ENCODE assay signal across 14 mouse cellular contexts in genomic region chr14:79724002-79724681, GRCm38 (mm10). TPM values are rescaled to one million over a fixed set of nuclear protein-coding genes. Genes with fewer than 3 reads are reported as not detected.
A peak's percentile ranks its signal among the peaks of the same experiment; 100 is the strongest.
DNase-seq lines count a peak whose midpoint lies in the region; ATAC-seq and TF ChIP-seq lines count a peak whose summit lies in the region.
"Had no signal": no experiment of that assay in that cellular context is flagged by ENCODE, and none has a peak within 500 bp of the region (broad histone marks: within the 10 kb centered on the region; RNA-seq: fewer than 3 reads in every experiment).

No protein-coding gene starts in this region.

- H3K9me3 ChIP-seq in forebrain, embryonic 15.5 days = no peaks in the 10 kb centered on the region
- no peaks in the 10 kb centered on the region for H3K9me3 ChIP-seq in neural tube, embryonic 14.5 days (ENCODE audit: control insufficient read depth, low read length)
- no peaks in the 10 kb centered on the region for H3K9me3 ChIP-seq in stomach, postnatal 0 days (ENCODE audit: control insufficient read depth, low read length)
- H3K9me3 ChIP-seq: liver, embryonic 12.5 days; stomach, embryonic 15.5 days had no signal

- TF ChIP-seq CTCF in stomach, postnatal 0 days (IDR thresholded peaks at IDR 0.05; ENCODE audit: low read depth) = no peak

- no peaks in the 10 kb centered on the region for H3K27me3 ChIP-seq in forebrain, embryonic 15.5 days
- no peaks in the 10 kb centered on the region for H3K27me3 ChIP-seq in neural tube, embryonic 14.5 days (ENCODE audit: control insufficient read depth, insufficient read depth, low read length)
- no peaks in the 10 kb centered on the region for H3K27me3 ChIP-seq in stomach, postnatal 0 days (ENCODE audit: control insufficient read depth, insufficient read depth, low read length)
- H3K27me3 ChIP-seq: liver, embryonic 12.5 days; stomach, embryonic 15.5 days had no signal

- H3K4me2 ChIP-seq in forebrain, embryonic 15.5 days (replicated peaks) = peak overlapping the region; percentile 27; the same call in 1 of the 2 replicates
- no peak overlapping the region for H3K4me2 ChIP-seq in neural tube, embryonic 14.5 days (ENCODE audit: low read depth, low read length)
- H3K4me2 ChIP-seq in stomach, postnatal 0 days (replicated peaks; ENCODE audit: low read depth) = no peak overlapping the region
- H3K4me2 ChIP-seq: liver, embryonic 12.5 days; stomach, embryonic 15.5 days had no signal

- ATAC-seq in forebrain, embryonic 15.5 days (replicated peaks) = peak; percentile 92
- ATAC-seq in neural tube, embryonic 14.5 days (ENCODE audit: low read depth) = peak; percentile 85
- no peak for ATAC-seq in stomach, postnatal 0 days (ENCODE audit: low FRiP score, low TSS enrichment)
- ATAC-seq: liver, embryonic 12.5 days had no signal

- no peak for TF ChIP-seq EP300 in stomach, postnatal 0 days (optimal IDR thresholded peaks at IDR 0.05)

- DNase-seq in layer of hippocampus, adult 11-12 months (ENCODE audit: low spot score) = peak; percentile 61
- DNase-seq in layer of hippocampus, postnatal 25 days (ENCODE audit: extremely low spot score in 1 of 2, low spot score in 1 of 2) = no peak
- peak; percentile 81 for DNase-seq in layer of hippocampus, adult 9-11 months
- DNase-seq in kidney, postnatal 4 days = no peak
- no peak for DNase-seq in stomach, postnatal 0 days (ENCODE audit: low spot score)
- DNase-seq in urinary bladder, adult 18-20 months (ENCODE audit: low spot score in 2 of 2) = no peak
- DNase-seq: heart, postnatal 14 days had no signal

- no peak overlapping the region for H3K4me3 ChIP-seq in forebrain, embryonic 15.5 days
- H3K4me3 ChIP-seq in neural tube, embryonic 14.5 days (ENCODE audit: low read depth, low read length) = no peak overlapping the region
- no peak overlapping the region for H3K4me3 ChIP-seq in stomach, postnatal 0 days (ENCODE audit: low read depth, low read length)
- H3K4me3 ChIP-seq: liver, embryonic 12.5 days; stomach, embryonic 15.5 days had no signal

- 35% methylated on average over 18 of the region's 18 CpGs for WGBS in forebrain, embryonic 15.5 days
- 52% methylated on average over 18 of the region's 18 CpGs for WGBS in neural tube, embryonic 14.5 days
- WGBS in stomach, postnatal 0 days = 79% methylated on average over 18 of the region's 18 CpGs

- no peaks in the 10 kb centered on the region for H3K36me3 ChIP-seq in forebrain, embryonic 15.5 days
- H3K36me3 ChIP-seq in neural tube, embryonic 14.5 days (ENCODE audit: control insufficient read depth, insufficient read depth, low read length) = no peaks in the 10 kb centered on the region
- H3K36me3 ChIP-seq in stomach, postnatal 0 days (ENCODE audit: control insufficient read depth, insufficient read depth, low read length) = no peaks in the 10 kb centered on the region
- H3K36me3 ChIP-seq: liver, embryonic 12.5 days; stomach, embryonic 15.5 days had no signal

- peaks cover 37% of the 10 kb centered on the region for H3K4me1 ChIP-seq in forebrain, embryonic 15.5 days
- peaks cover 7% of the 10 kb centered on the region; the same call in 1 of the 2 replicates for H3K4me1 ChIP-seq in neural tube, embryonic 14.5 days (ENCODE audit: control insufficient read depth, insufficient read depth, low read length)
- no peaks in the 10 kb centered on the region for H3K4me1 ChIP-seq in stomach, postnatal 0 days (replicated peaks; ENCODE audit: control insufficient read depth, insufficient read depth)
- H3K4me1 ChIP-seq: liver, embryonic 12.5 days; stomach, embryonic 15.5 days had no signal

- peak overlapping the region; percentile 78 for H3K27ac ChIP-seq in forebrain, embryonic 15.5 days (replicated peaks)
- peak overlapping the region; percentile 66; the same call in 1 of the 2 replicates for H3K27ac ChIP-seq in neural tube, embryonic 14.5 days (ENCODE audit: low read depth, low read length)
- H3K27ac ChIP-seq in stomach, postnatal 0 days (replicated peaks) = no peak overlapping the region
- H3K27ac ChIP-seq: kidney, postnatal 0 days; liver, embryonic 12.5 days; stomach, embryonic 15.5 days had no signal

- no peak overlapping the region; the same call in 1 of the 2 replicates for H3K9ac ChIP-seq in forebrain, embryonic 15.5 days (replicated peaks)
- no peak overlapping the region for H3K9ac ChIP-seq in neural tube, embryonic 14.5 days (replicated peaks; ENCODE audit: low read depth, low read length)
- no peak overlapping the region for H3K9ac ChIP-seq in stomach, postnatal 0 days (ENCODE audit: low read length)
- H3K9ac ChIP-seq: liver, embryonic 12.5 days; stomach, embryonic 15.5 days had no signal

RNA-seq across cellular contexts. Expression of gene Pcdh8, which starts 47.0 kb away (rescaled TPM):
- total RNA-seq in layer of hippocampus, postnatal 25 days (2021) = 10 to 100 TPM; 70.5 to 83.3 TPM
- 55.7 and 58.0 TPM in 2 replicates for polyA plus RNA-seq in forebrain, embryonic 15.5 days (2015; fragmentation: Nextera tagmentation; extraction: Ambion mirVana)
- 29.6 and 32.5 TPM in 2 replicates for polyA plus RNA-seq in neural tube, embryonic 14.5 days (2014; fragmentation: Nextera tagmentation; extraction: Ambion mirVana)
- polyA plus RNA-seq in stomach, postnatal 0 days (2015; fragmentation: Nextera tagmentation; extraction: Ambion mirVana) = 0.97 and 1.6 TPM in 2 replicates
- total RNA-seq: gastrocnemius, adult 18-20 months; megakaryocyte, adult 5-6 weeks had no signal
- polyA plus RNA-seq: liver, embryonic 12.5 days had no signal

Comparison
In these comparisons a context has a peak if more than half of its experiments do, and no peak if none do; other contexts are left out.
1. DNase-seq: peak in layer of hippocampus, adult 11-12 months (single experiment) and layer of hippocampus, adult 9-11 months (single experiment); none in layer of hippocampus, postnatal 25 days (0 of 2), kidney, postnatal 4 days (0 of 2), stomach, postnatal 0 days (single experiment) and urinary bladder, adult 18-20 months (0 of 2).
2. RNA of gene Pcdh8, which starts 47.0 kb away (polyA plus RNA-seq): 55.7 to 58.0 TPM in forebrain, embryonic 15.5 days and 29.6 to 32.5 TPM in neural tube, embryonic 14.5 days; 0.97 to 1.6 TPM in stomach, postnatal 0 days; every median in the first group is over 10 times any median in the second.